Mouse (Mus musculus): ENCODE measurements around the gene Hmgb1. TPM values are rescaled to one million over a fixed set of nuclear protein-coding genes. Genes with fewer than 3 reads are reported as not detected.

The Hmgb1 gene
- polyA plus RNA-seq, 1 experiment from 2014 or later: 682 TPM

GRCm38 (mm10) chr5:149028394-149028793, 155.9 kb downstream of the Hmgb1 start:
- 21% methylated on average over 5 of the region's 5 CpGs for WGBS (ENCODE audit: insufficient replicate concordance)
- ATAC-seq: no peak

GRCm38 (mm10) chr5:149027389-149027788, 156.9 kb downstream of the Hmgb1 start:
- Histone ChIP-seq H3K27ac (no peak overlapping the region), H3K4me2 (no peak overlapping the region), H3K4me1 (peaks cover 41% of the 10 kb centered on the region), H3K9ac (no peak overlapping the region), H3K36me3 (no peaks in the 10 kb centered on the region), H3K27me3 (replicated peaks) (no peaks in the 10 kb centered on the region), H3K4me3 (no peak overlapping the region), H3K9me3 (replicated peaks) (no peaks in the 10 kb centered on the region)
- 72% methylated on average over 8 of the region's 8 CpGs for WGBS (ENCODE audit: insufficient replicate concordance)
- no peak for ATAC-seq

More at GRCm38 (mm10) chr5:149028394-149028793, 155.9 kb downstream of the Hmgb1 start:
- no peak overlapping the region for H3K9ac ChIP-seq
- peaks cover 41% of the 10 kb centered on the region for H3K4me1 ChIP-seq
- H3K4me3 ChIP-seq: no peak overlapping the region
- no peaks in the 10 kb centered on the region for H3K36me3 ChIP-seq
- H3K27me3 ChIP-seq (replicated peaks): no peaks in the 10 kb centered on the region
- H3K9me3 ChIP-seq (replicated peaks): no peaks in the 10 kb centered on the region
- H3K27ac ChIP-seq: no peak overlapping the region
- peak overlapping the region; percentile 20; the same call in 1 of the 2 replicates for H3K4me2 ChIP-seq

GRCm38 (mm10) chr5:149021120-149021519, 163.2 kb downstream of the Hmgb1 start:
- Histone ChIP-seq H3K9me3 (replicated peaks) (no peaks in the 10 kb centered on the region), H3K4me3 (no peak overlapping the region), H3K27me3 (replicated peaks) (no peaks in the 10 kb centered on the region; the same call in 1 of the 2 replicates), H3K4me1 (peaks cover 6% of the 10 kb centered on the region), H3K27ac (no peak overlapping the region), H3K9ac (no peak overlapping the region), H3K4me2 (peak overlapping the region; percentile 10), H3K36me3 (no peaks in the 10 kb centered on the region)
- ATAC-seq: no peak
- 25% methylated on average over 7 of the region's 7 CpGs for WGBS (ENCODE audit: insufficient replicate concordance)

- Histone ChIP-seq H3K9ac (no peak overlapping the region), H3K27ac (no peak overlapping the region)
- ATAC-seq: no peak
Measured at GRCm38 (mm10) chr5:149020681-149021062, 163.6 kb downstream of the Hmgb1 start.

GRCm38 (mm10) chr5:149020059-149020680, 164.1 kb downstream of the Hmgb1 start:
- no peaks in the 10 kb centered on the region for H3K9me3 ChIP-seq (replicated peaks)
- H3K4me1 ChIP-seq: peaks cover 16% of the 10 kb centered on the region
- no peak overlapping the region for H3K9ac ChIP-seq
- no peaks in the 10 kb centered on the region; the same call in 1 of the 2 replicates for H3K27me3 ChIP-seq (replicated peaks)
- H3K4me3 ChIP-seq: no peak overlapping the region
- no peaks in the 10 kb centered on the region for H3K36me3 ChIP-seq
- no peak for ATAC-seq
- peak overlapping the region; percentile 10 for H3K4me2 ChIP-seq
- 45% methylated on average over 18 of the region's 18 CpGs for WGBS (ENCODE audit: insufficient replicate concordance)
- no peak overlapping the region for H3K27ac ChIP-seq

More at GRCm38 (mm10) chr5:149020681-149021062, 163.6 kb downstream of the Hmgb1 start:
- Histone ChIP-seq H3K36me3 (no peaks in the 10 kb centered on the region), H3K9me3 (replicated peaks) (no peaks in the 10 kb centered on the region), H3K27me3 (replicated peaks) (no peaks in the 10 kb centered on the region; the same call in 1 of the 2 replicates), H3K4me3 (no peak overlapping the region), H3K4me1 (peaks cover 11% of the 10 kb centered on the region), H3K4me2 (peak overlapping the region; percentile 10)
- 48% methylated on average over 16 of the region's 16 CpGs for WGBS (ENCODE audit: insufficient replicate concordance)

GRCm38 (mm10) chr5:149017666-149018415, 166.4 kb downstream of the Hmgb1 start:
- WGBS (ENCODE audit: insufficient replicate concordance): 59% methylated on average over 3 of the region's 3 CpGs
- Histone ChIP-seq H3K27me3 (replicated peaks) (peaks cover 10% of the 10 kb centered on the region; the same call in 1 of the 2 replicates), H3K9me3 (replicated peaks) (no peaks in the 10 kb centered on the region), H3K4me3 (no peak overlapping the region), H3K9ac (no peak overlapping the region), H3K27ac (no peak overlapping the region), H3K4me1 (peaks cover 25% of the 10 kb centered on the region), H3K4me2 (no peak overlapping the region), H3K36me3 (no peaks in the 10 kb centered on the region)
- ATAC-seq: no peak

- H3K36me3 ChIP-seq: no peaks in the 10 kb centered on the region
- H3K9ac ChIP-seq: no peak overlapping the region
- 87% methylated on average over 3 of the region's 3 CpGs for WGBS (ENCODE audit: insufficient replicate concordance)
- H3K4me2 ChIP-seq: no peak overlapping the region
- H3K4me3 ChIP-seq: no peak overlapping the region
- H3K9me3 ChIP-seq (replicated peaks): no peaks in the 10 kb centered on the region
- peaks cover 10% of the 10 kb centered on the region; the same call in 1 of the 2 replicates for H3K27me3 ChIP-seq (replicated peaks)
- no peak overlapping the region for H3K27ac ChIP-seq
- no peak for ATAC-seq
- H3K4me1 ChIP-seq: peaks cover 25% of the 10 kb centered on the region
Measured at GRCm38 (mm10) chr5:149017181-149017580, 167.1 kb downstream of the Hmgb1 start.

GRCm38 (mm10) chr5:149016261-149016660, 168.0 kb downstream of the Hmgb1 start:
- no peak overlapping the region for H3K27ac ChIP-seq
- ATAC-seq: no peak
- no peaks in the 10 kb centered on the region for H3K9me3 ChIP-seq (replicated peaks)
- peaks cover 25% of the 10 kb centered on the region for H3K4me1 ChIP-seq
- no peak overlapping the region for H3K9ac ChIP-seq
- WGBS (ENCODE audit: insufficient replicate concordance): 74% methylated on average over 5 of the region's 5 CpGs
- H3K27me3 ChIP-seq (replicated peaks): peaks cover 10% of the 10 kb centered on the region; the same call in 1 of the 2 replicates
- no peak overlapping the region for H3K4me3 ChIP-seq
- H3K36me3 ChIP-seq: no peaks in the 10 kb centered on the region
- H3K4me2 ChIP-seq: peak overlapping the region; percentile 94

- peak; percentile 73 for ATAC-seq
- 2% methylated on average over 35 of the region's 37 CpGs for WGBS (ENCODE audit: insufficient replicate concordance)
- Histone ChIP-seq H3K4me1 (peaks cover 22% of the 10 kb centered on the region), H3K9me3 (replicated peaks) (no peaks in the 10 kb centered on the region), H3K4me2 (peak overlapping the region; percentile 94), H3K27me3 (replicated peaks) (peaks cover 10% of the 10 kb centered on the region; the same call in 1 of the 2 replicates), H3K27ac (no peak overlapping the region), H3K9ac (peak overlapping the region; percentile 74), H3K4me3 (peak overlapping the region; percentile 59), H3K36me3 (no peaks in the 10 kb centered on the region)
Measured at GRCm38 (mm10) chr5:149015335-149016201, 168.7 kb downstream of the Hmgb1 start.

- Histone ChIP-seq H3K9me3 (replicated peaks) (no peaks in the 10 kb centered on the region), H3K4me3 (peak overlapping the region; percentile 59), H3K4me2 (peak overlapping the region; percentile 94), H3K27me3 (replicated peaks) (0 out of 2 replicates have a peak, but pooled peaks cover 10% of the 10 kb centered on the region), H3K27ac (no peak overlapping the region), H3K36me3 (no peaks in the 10 kb centered on the region), H3K9ac (peak overlapping the region; percentile 74), H3K4me1 (peaks cover 22% of the 10 kb centered on the region)
- no peak for ATAC-seq
- 38% methylated on average over 17 of the region's 17 CpGs for WGBS (ENCODE audit: insufficient replicate concordance)
Measured at GRCm38 (mm10) chr5:149014600-149015268, 169.6 kb downstream of the Hmgb1 start.

- Histone ChIP-seq H3K27me3 (replicated peaks) (0 out of 2 replicates have a peak, but pooled peaks cover 10% of the 10 kb centered on the region), H3K4me2 (no peak overlapping the region), H3K4me3 (no peak overlapping the region), H3K27ac (no peak overlapping the region), H3K9ac (no peak overlapping the region), H3K9me3 (replicated peaks) (no peaks in the 10 kb centered on the region), H3K4me1 (peaks cover 22% of the 10 kb centered on the region), H3K36me3 (no peaks in the 10 kb centered on the region)
- no peak for ATAC-seq
- WGBS (ENCODE audit: insufficient replicate concordance): 73% methylated on average over 7 of the region's 7 CpGs
Measured at GRCm38 (mm10) chr5:149013817-149014508, 170.3 kb downstream of the Hmgb1 start.

Data from liver, embryonic 12.5 days (tissue).